Mouse (Mus musculus) stomach, embryonic 15.5 days (tissue): ENCODE data around the gene Slc20a1. TPM values are rescaled to one million over a fixed set of nuclear protein-coding genes. Genes with fewer than 3 reads are reported as not detected.

ENCODE experiments used
- ATAC-seq: fragments of 200-750 bp; cut with Nextera tagmentation; 2 replicates; pipeline ENCODE4 v1.8.0; 2017; ENCODE audit warnings: low read depth, moderate number of reproducible peaks, moderate TSS enrichment; ENCODE audit not compliant: insufficient read depth, low FRiP score
- H3K27ac ChIP-seq: fragments of 300-500 bp; sonication (generic); 2 replicates; pipeline ENCODE4 v1.5.1; 2015; ENCODE audit warnings: mild to moderate bottlenecking, inconsistent platforms
- H3K27me3 ChIP-seq: fragments of 300-500 bp; sonication (generic); replicated peaks from 2 replicates; pipeline ENCODE4 v1.6.1; 2015; ENCODE audit warnings: inconsistent platforms
- H3K36me3 ChIP-seq: fragments of 300-500 bp; sonication (generic); 2 replicates; pipeline ENCODE4 v1.6.1; 2015; ENCODE audit warnings: inconsistent platforms
- H3K4me1 ChIP-seq: fragments of 300-500 bp; sonication (generic); 2 replicates; pipeline ENCODE4 v1.6.1; 2015; ENCODE audit warnings: inconsistent platforms
- H3K4me2 ChIP-seq: fragments of 300-500 bp; sonication (generic); 2 replicates; pipeline ENCODE4 v1.6.1; 2015; ENCODE audit warnings: mild to moderate bottlenecking, inconsistent platforms
- H3K4me3 ChIP-seq: fragments of 300-500 bp; sonication (generic); replicated peaks from 2 replicates; pipeline ENCODE4 v1.5.1; 2015; ENCODE audit warnings: inconsistent platforms
- H3K9ac ChIP-seq: fragments of 300-500 bp; sonication (generic); 2 replicates; pipeline ENCODE4 v1.6.1; 2015; ENCODE audit warnings: inconsistent platforms
- H3K9me3 ChIP-seq: fragments of 300-500 bp; sonication (generic); 2 replicates; pipeline ENCODE4 v1.6.1; 2016; ENCODE audit warnings: inconsistent platforms
- WGBS: fragments of 180-500 bp; shearing (Covaris S2); methylation state at CpG from one replicate; pipeline ENCODE4 v1.1.7; 2015; 5-methylcytosine and 5-hydroxymethylcytosine counted together
- polyA plus RNA-seq: library from polyadenylated mRNA; unstranded; fragments of >200 nt; fragmentation: Nextera tagmentation; extraction: Ambion mirVana; gene quantifications from 2 replicates; pipeline ENCODE4 v1.2.1, GENCODE M21; 2015

Gene Slc20a1
- polyA plus RNA-seq, 1 experiment from 2014 or later, result 29.4 TPM

- Histone ChIP-seq H3K27me3 (no peaks in the 10 kb centered on the region), H3K9ac (no peak overlapping the region), H3K36me3 (no peaks in the 10 kb centered on the region), H3K27ac (no peak overlapping the region), H3K9me3 (no peaks in the 10 kb centered on the region), H3K4me3 (no peak overlapping the region), H3K4me2 (peak overlapping the region; percentile 95), H3K4me1 (peaks cover 5% of the 10 kb centered on the region; the same call in 1 of the 2 replicates)
- 63% methylated on average over 5 of the region's 5 CpGs for WGBS
- ATAC-seq, result no peak
These were observed 1.4 kb upstream of the Slc20a1 start for GRCm38 (mm10) chr2:129197197-129197596.

GRCm38 (mm10) chr2:129197843-129198435 is 625 bp upstream of the Slc20a1 start:
- ATAC-seq, result no peak; the same call in 1 of the 2 replicates
- Histone ChIP-seq H3K36me3 (no peaks in the 10 kb centered on the region), H3K9me3 (no peaks in the 10 kb centered on the region), H3K4me1 (peaks cover 5% of the 10 kb centered on the region; the same call in 1 of the 2 replicates), H3K27me3 (no peaks in the 10 kb centered on the region), H3K4me3 (peak overlapping the region; percentile 94), H3K27ac (peak overlapping the region; percentile 59), H3K9ac (peak overlapping the region; percentile 74), H3K4me2 (peak overlapping the region; percentile 95)
- WGBS, result 1% methylated on average over 32 of the region's 32 CpGs

DNA sequence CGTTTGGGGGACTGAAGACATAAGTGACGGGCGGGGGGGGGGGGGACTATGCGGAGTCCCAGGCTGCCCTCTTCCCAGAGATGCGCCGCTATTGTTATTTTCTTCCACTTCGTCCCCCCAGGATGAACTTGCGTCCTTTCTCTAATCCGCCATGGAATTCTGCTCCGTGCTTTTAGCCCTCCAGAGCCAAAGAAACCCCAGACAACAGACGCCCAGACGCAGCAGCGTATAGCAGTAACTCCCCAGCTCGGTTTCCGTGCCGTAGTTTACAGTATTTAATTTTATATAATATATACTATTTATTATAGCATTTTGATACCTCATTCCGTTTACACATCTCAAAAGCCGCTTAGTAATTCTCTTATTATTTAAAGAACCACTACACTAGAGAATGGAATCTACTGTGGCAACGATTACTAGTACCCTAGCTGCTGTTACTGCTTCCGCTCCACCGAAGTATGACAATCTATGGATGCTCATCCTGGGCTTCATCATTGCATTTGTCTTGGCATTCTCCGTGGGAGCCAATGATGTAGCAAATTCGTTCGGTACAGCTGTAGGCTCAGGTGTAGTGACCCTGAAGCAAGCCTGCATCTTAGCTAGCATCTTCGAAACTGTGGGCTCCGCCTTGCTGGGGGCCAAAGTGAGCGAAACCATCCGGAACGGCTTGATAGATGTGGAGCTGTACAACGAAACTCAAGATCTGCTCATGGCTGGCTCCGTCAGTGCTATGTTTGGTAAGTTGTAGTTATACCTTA is 943 bp downstream of the Slc20a1 start:
- 21% methylated on average over 27 of the region's 31 CpGs for WGBS
- H3K4me1 ChIP-seq, result peaks cover 5% of the 10 kb centered on the region; the same call in 1 of the 2 replicates
- H3K27me3 ChIP-seq, result no peaks in the 10 kb centered on the region
- no peaks in the 10 kb centered on the region for H3K9me3 ChIP-seq
- H3K27ac ChIP-seq, result peak overlapping the region; percentile 84; the same call in 1 of the 2 replicates
- H3K9ac ChIP-seq, result peak overlapping the region; percentile 37; the same call in 1 of the 2 replicates
- no peaks in the 10 kb centered on the region; the same call in 1 of the 2 replicates for H3K36me3 ChIP-seq
- ATAC-seq, result no peak
- H3K4me3 ChIP-seq, result peak overlapping the region; percentile 94
- H3K4me2 ChIP-seq, result peak overlapping the region; percentile 64

DNA sequence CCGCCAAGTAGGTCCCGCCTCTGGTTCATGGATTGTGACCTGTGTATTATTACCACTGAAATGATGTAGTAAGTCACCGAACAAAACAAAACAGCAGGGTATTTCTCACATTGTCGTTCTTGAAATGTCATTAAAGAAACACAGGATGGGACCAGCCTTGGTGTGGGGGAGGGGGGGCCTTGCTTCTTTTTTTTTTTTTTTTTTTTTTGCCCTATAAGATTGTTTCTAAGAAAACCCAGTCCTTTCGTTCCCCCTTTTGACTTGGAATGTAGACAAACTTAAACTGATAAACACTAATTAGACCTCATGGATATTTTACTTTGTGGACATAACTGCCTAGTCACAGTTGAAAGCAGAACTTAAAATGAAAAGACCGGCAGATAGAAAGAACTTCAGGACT is 6.4 kb downstream of the Slc20a1 start:
- WGBS, result 87% methylated on average over 6 of the region's 6 CpGs
- no peaks in the 10 kb centered on the region for H3K9me3 ChIP-seq
- no peak overlapping the region for H3K27ac ChIP-seq
- H3K27me3 ChIP-seq, result no peaks in the 10 kb centered on the region
- no peak overlapping the region for H3K4me2 ChIP-seq
- no peak overlapping the region for H3K9ac ChIP-seq
- peaks cover 31% of the 10 kb centered on the region for H3K36me3 ChIP-seq
- H3K4me1 ChIP-seq, result peaks cover under 1% of the 10 kb centered on the region; the same call in 1 of the 2 replicates
- ATAC-seq, result no peak
- H3K4me3 ChIP-seq, result no peak overlapping the region

GRCm38 (mm10) chr2:129206824-129207223 is 8.3 kb downstream of the Slc20a1 start:
- 88% methylated on average over 8 of the region's 8 CpGs for WGBS
- Histone ChIP-seq H3K27ac (no peak overlapping the region), H3K4me1 (no peaks in the 10 kb centered on the region), H3K27me3 (no peaks in the 10 kb centered on the region), H3K9ac (no peak overlapping the region), H3K4me3 (no peak overlapping the region), H3K9me3 (no peaks in the 10 kb centered on the region), H3K4me2 (no peak overlapping the region), H3K36me3 (peaks cover 37% of the 10 kb centered on the region)
- ATAC-seq, result no peak

- no peaks in the 10 kb centered on the region for H3K27me3 ChIP-seq
- H3K27ac ChIP-seq, result no peak overlapping the region
- peaks cover 38% of the 10 kb centered on the region for H3K36me3 ChIP-seq
- no peaks in the 10 kb centered on the region for H3K4me1 ChIP-seq
- no peak overlapping the region for H3K4me3 ChIP-seq
- H3K9me3 ChIP-seq, result no peaks in the 10 kb centered on the region
- 88% methylated on average over 8 of the region's 8 CpGs for WGBS
- H3K9ac ChIP-seq, result no peak overlapping the region
- H3K4me2 ChIP-seq, result no peak overlapping the region
- no peak for ATAC-seq
These were observed 9.7 kb downstream of the Slc20a1 start for GRCm38 (mm10) chr2:129208181-129208746.

- Histone ChIP-seq H3K27me3 (no peaks in the 10 kb centered on the region), H3K27ac (no peak overlapping the region), H3K4me3 (no peak overlapping the region), H3K9me3 (no peaks in the 10 kb centered on the region), H3K36me3 (peaks cover 38% of the 10 kb centered on the region), H3K4me1 (no peaks in the 10 kb centered on the region), H3K4me2 (no peak overlapping the region), H3K9ac (no peak overlapping the region)
- ATAC-seq, result no peak
- WGBS, result 86% methylated on average over 8 of the region's 8 CpGs
These were observed 11.7 kb downstream of the Slc20a1 start for GRCm38 (mm10) chr2:129210089-129210749.

GRCm38 (mm10) chr2:129211255-129211654 is 12.7 kb downstream of the Slc20a1 start:
- H3K4me1 ChIP-seq, result no peaks in the 10 kb centered on the region
- H3K36me3 ChIP-seq, result peaks cover 33% of the 10 kb centered on the region
- 73% methylated on average over 4 of the region's 4 CpGs for WGBS
- no peak overlapping the region for H3K4me3 ChIP-seq
- H3K4me2 ChIP-seq, result no peak overlapping the region
- H3K27me3 ChIP-seq, result no peaks in the 10 kb centered on the region
- H3K9ac ChIP-seq, result no peak overlapping the region
- no peaks in the 10 kb centered on the region for H3K9me3 ChIP-seq
- no peak overlapping the region for H3K27ac ChIP-seq
- ATAC-seq, result no peak

GRCm38 (mm10) chr2:129211957-129212356 is 13.4 kb downstream of the Slc20a1 start:
- Histone ChIP-seq H3K9ac (no peak overlapping the region), H3K4me1 (no peaks in the 10 kb centered on the region), H3K9me3 (no peaks in the 10 kb centered on the region), H3K4me2 (no peak overlapping the region), H3K36me3 (peaks cover 31% of the 10 kb centered on the region), H3K27ac (no peak overlapping the region), H3K4me3 (no peak overlapping the region), H3K27me3 (no peaks in the 10 kb centered on the region)
- ATAC-seq, result no peak
- 59% methylated on average over 2 of the region's 2 CpGs for WGBS

DNA sequence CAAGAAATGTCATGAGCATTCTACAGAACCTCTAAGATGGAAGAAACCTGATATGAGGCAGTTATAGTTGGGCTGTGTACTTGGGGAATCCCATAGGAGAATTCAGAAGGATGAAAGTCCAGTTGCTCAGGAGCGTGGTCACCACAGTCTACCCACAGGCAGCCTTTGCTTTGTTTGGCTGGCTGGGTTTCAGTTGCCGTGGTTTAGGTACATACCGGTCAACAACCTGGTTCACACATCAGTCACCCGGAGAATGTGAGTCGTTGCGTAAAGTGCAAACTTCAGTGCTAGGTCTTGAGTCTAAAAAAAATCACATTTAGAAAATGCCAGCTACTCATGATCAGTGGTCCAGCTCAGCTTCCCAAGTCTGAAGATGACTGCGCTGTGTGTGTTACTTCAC is 14.0 kb downstream of the Slc20a1 start:
- peaks cover 28% of the 10 kb centered on the region for H3K36me3 ChIP-seq

GRCm38 (mm10) chr2:129214774-129215173 is 16.2 kb downstream of the Slc20a1 start:
- H3K36me3 ChIP-seq, result 0 out of 2 replicates have a peak, but pooled peaks cover 10% of the 10 kb centered on the region
- H3K27ac ChIP-seq, result no peak overlapping the region
- no peak overlapping the region for H3K4me2 ChIP-seq
- H3K4me3 ChIP-seq, result no peak overlapping the region
- no peaks in the 10 kb centered on the region for H3K4me1 ChIP-seq
- no peak overlapping the region for H3K9ac ChIP-seq
- no peaks in the 10 kb centered on the region for H3K27me3 ChIP-seq
- peak; percentile 92 for ATAC-seq
- 87% methylated on average over 5 of the region's 5 CpGs for WGBS
- no peaks in the 10 kb centered on the region for H3K9me3 ChIP-seq

More for the DNA sequence above, 14.0 kb downstream of the Slc20a1 start:
- H3K4me1 ChIP-seq, result no peaks in the 10 kb centered on the region
- no peaks in the 10 kb centered on the region for H3K9me3 ChIP-seq
- 88% methylated on average over 7 of the region's 7 CpGs for WGBS
- no peak overlapping the region for H3K4me2 ChIP-seq
- no peak overlapping the region for H3K9ac ChIP-seq
- no peak for ATAC-seq
- H3K27ac ChIP-seq, result no peak overlapping the region
- no peaks in the 10 kb centered on the region for H3K27me3 ChIP-seq
- no peak overlapping the region for H3K4me3 ChIP-seq
